Mouse (Mus musculus): Measurements from ENCODE around the gene N4bp2l1.

N4bp2l1 gene

DNA sequence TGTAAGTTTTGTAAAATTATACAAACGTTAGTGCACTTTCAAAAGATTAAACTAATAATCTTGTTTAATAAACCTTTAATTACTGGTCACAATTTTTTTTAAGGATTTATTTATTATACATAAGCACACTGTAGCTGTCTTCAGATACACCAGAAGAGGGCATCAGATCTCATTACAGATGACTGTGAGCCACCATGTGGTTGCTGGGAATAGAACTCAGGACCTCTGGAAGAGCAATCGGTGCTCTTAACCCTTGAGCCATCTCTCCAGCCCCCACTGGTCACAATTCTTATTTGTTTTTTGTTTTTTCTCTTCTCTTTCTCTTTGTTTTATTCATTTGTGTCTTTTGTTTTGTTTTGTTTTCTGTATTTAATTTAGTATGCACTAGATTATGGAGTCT is 71.7 kb downstream of the N4bp2l1 start:
- H3K9me3 ChIP-seq (ENCODE audit: low read length): no peaks in the 10 kb centered on the region
- peaks cover 24% of the 10 kb centered on the region for H3K36me3 ChIP-seq (ENCODE audit: insufficient read depth, low read length)
- H3K4me1 ChIP-seq (replicated peaks; ENCODE audit: low read depth, low read length): peaks cover 49% of the 10 kb centered on the region
- no peaks in the 10 kb centered on the region for H3K27me3 ChIP-seq (ENCODE audit: insufficient read depth, low read length)
- no peak overlapping the region for H3K4me3 ChIP-seq (replicated peaks; ENCODE audit: low read length)
- TF ChIP-seq CTCF (conservative IDR thresholded peaks at IDR 0.05; ENCODE audit: low read length) (no peak), POU5F1 (IDR thresholded peaks at IDR 0.05; ENCODE audit: borderline replicate concordance, low read length) (no peak), NANOG (IDR thresholded peaks at IDR 0.05; ENCODE audit: borderline replicate concordance, low read length) (no peak)

- peak overlapping the region; percentile 91 for H3K4me3 ChIP-seq (replicated peaks; ENCODE audit: low read length)
- no peak for TF ChIP-seq CTCF (conservative IDR thresholded peaks at IDR 0.05; ENCODE audit: low read length)
- no peak for TF ChIP-seq POU5F1 (IDR thresholded peaks at IDR 0.05; ENCODE audit: borderline replicate concordance, low read length)
Observed at GRCm38 (mm10) chr5:150522867-150523234, 74.1 kb downstream of the N4bp2l1 start.

DNA sequence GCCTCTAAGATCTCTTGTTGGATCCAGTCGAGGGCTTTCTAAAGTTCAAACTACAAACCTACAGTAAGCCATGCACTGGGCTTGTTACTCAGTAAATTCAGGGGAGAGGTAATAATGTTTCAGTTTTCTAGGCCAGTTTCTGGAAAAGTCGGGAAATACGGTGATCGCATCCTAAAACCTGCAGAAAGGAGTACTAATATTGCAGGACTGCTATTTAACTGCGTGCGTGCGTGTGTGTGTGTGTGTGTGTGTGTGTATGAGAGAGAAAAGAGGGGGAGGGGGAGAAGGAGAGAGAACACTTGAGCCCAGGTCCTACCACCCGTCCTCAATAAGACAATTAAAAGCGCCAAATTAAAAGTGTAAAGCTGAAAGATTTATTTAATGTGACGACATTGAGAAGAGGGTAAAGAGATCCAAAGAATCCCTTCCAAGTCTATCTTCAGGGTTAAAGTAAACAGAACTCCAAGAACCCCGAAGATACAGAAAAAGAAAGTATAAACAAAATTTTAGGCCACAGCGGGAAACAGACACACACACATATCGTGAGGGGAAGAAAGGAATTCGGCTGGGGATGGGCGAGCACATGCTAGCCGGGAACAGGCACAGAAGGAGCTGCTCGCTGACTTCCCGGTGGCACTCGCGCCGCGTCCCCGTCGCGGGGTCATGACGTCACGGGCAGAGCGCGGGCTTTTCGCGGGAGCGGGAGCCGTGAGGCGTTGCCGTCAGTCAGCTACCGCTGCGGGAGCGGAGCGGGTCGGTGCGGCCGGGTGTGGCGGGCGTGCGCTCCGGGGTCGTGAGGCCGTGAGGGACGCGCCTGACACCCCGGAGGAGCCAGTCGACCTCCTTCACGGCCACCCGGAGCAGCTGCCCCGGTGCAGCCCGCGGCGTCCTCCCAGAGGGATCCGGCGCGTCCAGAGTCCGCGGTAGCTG is 74.8 kb downstream of the N4bp2l1 start, which contains the start of gene Brca2:
TSS of gene Brca2 (plus strand) at position 694 of the 930 bp plus-strand sequence.
- peaks cover 8% of the 10 kb centered on the region for H3K27me3 ChIP-seq (ENCODE audit: insufficient read depth, low read length)
- TF ChIP-seq CTCF (conservative IDR thresholded peaks at IDR 0.05; ENCODE audit: low read length): no peak
- no peak for TF ChIP-seq NANOG (IDR thresholded peaks at IDR 0.05; ENCODE audit: borderline replicate concordance, low read length)
- no peak for TF ChIP-seq POU5F1 (IDR thresholded peaks at IDR 0.05; ENCODE audit: borderline replicate concordance, low read length)
- H3K4me3 ChIP-seq (replicated peaks; ENCODE audit: low read length): peak within 1 kb of the TSS; percentile 91
- peaks cover 41% of the 10 kb centered on the region for H3K4me1 ChIP-seq (replicated peaks; ENCODE audit: low read depth, low read length)
- H3K9me3 ChIP-seq (ENCODE audit: low read length): no peaks in the 10 kb centered on the region
- peaks cover 12% of the 10 kb centered on the region for H3K36me3 ChIP-seq (ENCODE audit: insufficient read depth, low read length)

More at GRCm38 (mm10) chr5:150522867-150523234, 74.1 kb downstream of the N4bp2l1 start:
- Histone ChIP-seq H3K36me3 (ENCODE audit: insufficient read depth, low read length) (peaks cover 12% of the 10 kb centered on the region), H3K9me3 (ENCODE audit: low read length) (no peaks in the 10 kb centered on the region), H3K27me3 (ENCODE audit: insufficient read depth, low read length) (peaks cover 2% of the 10 kb centered on the region), H3K4me1 (replicated peaks; ENCODE audit: low read depth, low read length) (peaks cover 34% of the 10 kb centered on the region)
